Mouse (Mus musculus): Measurements from ENCODE around the gene Kcnip3.

Kcnip3 gene

GRCm38 (mm10) chr2:127461351-127461750 is 60.5 kb downstream of the Kcnip3 start:
- no peak for DNase-seq

GRCm38 (mm10) chr2:127459341-127459740 is 62.6 kb downstream of the Kcnip3 start:
- no peak for DNase-seq

GRCm38 (mm10) chr2:127453764-127454163 is 68.1 kb downstream of the Kcnip3 start:
- DNase-seq = peak; percentile 72

- peak; percentile 62 for DNase-seq
Measured at GRCm38 (mm10) chr2:127453141-127453540, 68.8 kb downstream of the Kcnip3 start.

GRCm38 (mm10) chr2:127451748-127452147 is 70.1 kb downstream of the Kcnip3 start:
- no peak for DNase-seq

GRCm38 (mm10) chr2:127449691-127450090 is 72.2 kb downstream of the Kcnip3 start:
- peak; percentile 86 for DNase-seq

GRCm38 (mm10) chr2:127446847-127447246 is 75.0 kb downstream of the Kcnip3 start:
- DNase-seq = no peak

- peak; percentile 89 for DNase-seq
Measured at GRCm38 (mm10) chr2:127444055-127444789, 77.7 kb downstream of the Kcnip3 start, which contains the start of gene Fahd2a. TSS of gene Fahd2a (minus strand) at chr2:127444565.

- no peak for DNase-seq
Measured at GRCm38 (mm10) chr2:127437697-127438096, 84.2 kb downstream of the Kcnip3 start.

GRCm38 (mm10) chr2:127435554-127435953 is 86.3 kb downstream of the Kcnip3 start:
- DNase-seq = no peak

GRCm38 (mm10) chr2:127435135-127435534 is 86.8 kb downstream of the Kcnip3 start:
- DNase-seq = no peak

GRCm38 (mm10) chr2:127433487-127434295 is 88.2 kb downstream of the Kcnip3 start:
- no peak for DNase-seq

GRCm38 (mm10) chr2:127430238-127430637 is 91.7 kb downstream of the Kcnip3 start:
- peak; percentile 74 for DNase-seq

GRCm38 (mm10) chr2:127424977-127425376 is 96.9 kb downstream of the Kcnip3 start, which contains the start of gene Gpat2:
TSS of gene Gpat2 (plus strand) at chr2:127425199.
- no peak for DNase-seq

GRCm38 (mm10) chr2:127418266-127418970 is 103.5 kb downstream of the Kcnip3 start:
- DNase-seq = peak; percentile 70

- DNase-seq = peak; percentile 87
Measured at GRCm38 (mm10) chr2:127416706-127417105, 105.2 kb downstream of the Kcnip3 start.

GRCm38 (mm10) chr2:127415806-127416205 is 106.1 kb downstream of the Kcnip3 start:
- DNase-seq = peak; percentile 94

- no peak for DNase-seq
Measured at GRCm38 (mm10) chr2:127411126-127411525, 110.8 kb downstream of the Kcnip3 start.
